Mouse (Mus musculus): ENCODE results near the gene Fastkd5.

DNA sequence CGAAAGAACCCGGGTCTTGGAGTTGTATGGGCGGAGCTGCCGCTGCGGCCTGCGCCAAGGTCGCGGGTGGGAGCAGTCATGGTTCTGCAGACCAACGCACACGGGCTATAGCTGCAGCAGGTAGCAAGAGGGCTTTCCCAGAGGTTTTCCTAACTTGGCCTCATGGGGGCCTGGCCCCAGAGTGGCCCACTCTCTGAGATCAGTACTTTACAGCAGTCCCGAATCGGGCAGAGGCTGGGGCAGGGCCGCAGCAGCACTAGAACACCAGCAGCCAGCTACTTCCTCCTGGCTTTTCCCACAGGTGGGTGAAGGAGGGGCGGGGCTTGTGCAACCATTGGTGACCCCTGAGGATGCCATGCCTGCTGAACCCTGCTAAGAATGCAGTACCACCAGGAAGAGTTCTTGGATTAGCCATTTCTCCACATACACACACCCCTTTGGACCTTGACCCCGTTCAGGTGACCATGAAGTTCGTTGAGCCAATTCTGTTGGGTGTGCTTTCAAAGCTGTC lies 8.3 kb upstream of the Fastkd5 start:
- TF ChIP-seq POLR2A (IDR thresholded peaks at IDR 0.05; ENCODE audit: control insufficient read depth, extremely low read depth, insufficient read depth, low read length, poor library complexity) (no peak), CTCF (IDR thresholded peaks at IDR 0.05; ENCODE audit: borderline replicate concordance, control insufficient read depth, extremely low read depth, insufficient read depth, low read length, poor library complexity) (no peak)

All from thymus, adult 2 months (tissue).